Mouse (Mus musculus) mature B cell (primary cell): Measurements from ENCODE around the gene Pnmal2.

Source experiments
- in situ Hi-C: fragments of 300-500 bp; cut with MboI; formaldehyde crosslinking; loops from 2 replicates; pipeline ENCODE4 v1.14.3; 2019

Pnmal2 gene

DNA sequence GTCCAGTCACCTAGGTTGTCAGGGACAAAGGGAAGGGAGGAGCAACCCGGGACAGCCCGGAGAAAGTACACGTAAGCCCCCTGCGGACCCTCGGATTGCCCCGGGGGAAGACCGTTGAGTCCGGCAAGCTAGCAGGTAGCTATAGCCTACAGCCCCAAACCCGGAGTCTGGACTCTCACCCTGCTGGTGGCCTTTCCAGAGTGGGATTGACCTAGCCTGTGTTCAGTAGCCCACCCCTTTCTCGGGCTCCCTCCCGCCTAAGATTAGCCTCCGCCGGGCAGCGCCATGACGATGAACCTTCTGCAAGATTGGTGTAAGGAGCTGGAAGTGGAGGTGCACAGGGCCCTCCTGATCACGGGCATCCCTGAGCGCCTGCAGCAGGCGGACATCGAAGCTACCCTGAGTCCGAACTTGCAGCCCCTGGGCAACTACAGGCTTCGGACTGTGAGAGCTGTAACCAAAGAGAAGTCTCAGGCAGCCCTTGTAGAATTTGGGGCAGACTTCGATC, 380 bp downstream of the Pnmal2 start:
- in situ Hi-C loops, result no loop called here

- in situ Hi-C loops, result no loop called here
Measured at GRCm38 (mm10) chr7:16945419-16945818, 937 bp downstream of the Pnmal2 start.

- in situ Hi-C loops, result no loop called here
Measured at GRCm38 (mm10) chr7:16946441-16947348, 2.2 kb downstream of the Pnmal2 start.

DNA sequence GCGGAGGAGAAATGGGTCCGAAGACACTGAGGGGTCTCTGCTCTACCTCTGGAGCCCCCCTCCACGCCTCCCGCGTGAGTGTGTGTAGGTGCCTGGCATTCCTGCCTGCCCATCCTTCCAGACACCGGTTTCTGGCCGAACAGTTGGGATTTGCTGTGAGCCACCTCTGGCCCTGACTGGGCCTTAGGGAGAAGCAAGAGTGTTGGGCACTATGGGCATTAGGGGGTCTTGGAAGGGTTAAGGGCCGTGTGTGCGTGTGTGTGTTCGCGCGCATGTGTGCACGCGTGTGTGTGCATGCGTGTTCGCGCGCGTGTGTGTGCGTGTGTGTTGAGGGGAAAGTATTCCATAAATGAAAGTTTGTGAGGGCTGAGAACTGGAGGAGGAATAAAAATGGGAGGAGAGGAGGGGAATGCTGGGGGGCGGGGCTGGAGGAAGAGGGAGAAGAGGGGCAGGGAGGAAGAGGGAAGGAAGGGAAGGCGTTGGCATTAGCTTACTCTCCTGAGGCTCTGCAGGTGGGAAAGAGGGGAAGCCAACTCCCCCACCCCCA, 2.9 kb downstream of the Pnmal2 start:
- in situ Hi-C loops, result no loop called here

DNA sequence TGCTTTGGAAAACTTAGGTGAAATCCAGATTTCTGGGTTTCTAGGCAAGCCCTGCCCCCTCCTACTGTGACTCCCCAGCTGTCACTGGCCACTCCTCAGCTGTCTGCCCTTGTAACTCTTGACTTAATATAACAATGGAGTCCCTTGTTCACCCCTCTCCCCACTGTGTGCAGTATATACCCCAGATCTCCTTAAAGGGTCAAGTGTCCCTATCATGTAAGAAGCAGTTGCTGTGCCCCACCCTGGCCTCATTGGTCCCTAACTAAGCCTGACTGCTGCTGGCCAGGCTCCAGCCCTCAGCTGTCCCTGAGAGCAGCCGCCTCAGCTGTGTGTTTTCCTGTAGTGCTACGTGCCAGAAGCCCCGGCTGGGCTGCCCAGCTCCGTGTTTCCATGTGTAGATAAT, 3.5 kb downstream of the Pnmal2 start:
- in situ Hi-C loops, result no loop called here

- in situ Hi-C loops, result no loop called here
Measured at GRCm38 (mm10) chr7:16948923-16949458, 4.5 kb downstream of the Pnmal2 start.

DNA sequence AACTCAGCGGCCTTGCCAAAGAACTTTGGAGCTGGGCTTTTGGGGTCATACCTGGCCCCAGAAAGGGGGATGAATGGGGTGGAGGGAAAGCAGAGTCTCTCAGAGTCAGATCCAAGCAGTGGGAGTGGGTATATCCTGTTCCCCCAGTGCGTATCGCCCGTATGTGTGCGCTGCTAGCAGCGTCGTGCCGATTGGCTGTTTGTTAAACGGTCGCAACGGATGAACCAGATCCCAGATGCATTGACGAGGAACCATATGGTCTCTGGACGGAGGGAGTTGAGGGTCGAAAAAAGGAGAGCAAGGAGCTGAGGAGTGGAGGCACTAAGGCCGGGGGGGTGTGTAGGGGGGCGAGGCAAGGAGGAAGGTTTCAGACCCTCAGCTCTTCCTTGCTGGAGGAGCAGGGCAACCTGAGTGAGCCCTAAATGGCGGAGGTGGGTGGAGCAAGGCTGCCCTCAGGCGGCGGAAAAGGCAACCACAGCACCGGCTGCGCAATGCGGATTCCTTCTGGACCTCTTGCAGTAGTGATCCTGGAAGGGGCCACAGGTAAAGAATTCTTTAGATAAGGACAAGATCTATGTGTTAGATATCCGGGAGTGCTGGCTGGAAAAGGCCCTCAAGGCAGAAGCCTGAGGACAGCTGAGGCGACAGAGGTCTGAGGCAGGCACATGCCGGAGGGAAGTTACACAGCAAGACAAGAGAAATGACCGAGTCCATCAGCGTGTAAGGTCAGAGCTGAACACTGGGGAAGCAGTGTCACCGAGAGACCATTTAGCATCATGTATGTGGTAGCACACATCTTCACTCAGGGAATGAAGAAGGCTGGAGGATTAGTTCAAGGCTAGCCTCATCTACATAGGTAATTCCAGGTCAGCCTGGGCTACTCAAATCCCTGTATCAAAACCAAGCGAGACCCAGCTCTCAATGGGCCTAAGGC, 5.7 kb downstream of the Pnmal2 start:
- in situ Hi-C loops, result loop anchor here (5.0 kb wide), 1 partner anchor 52 kb away; no protein-coding TSS in a partner anchor

DNA sequence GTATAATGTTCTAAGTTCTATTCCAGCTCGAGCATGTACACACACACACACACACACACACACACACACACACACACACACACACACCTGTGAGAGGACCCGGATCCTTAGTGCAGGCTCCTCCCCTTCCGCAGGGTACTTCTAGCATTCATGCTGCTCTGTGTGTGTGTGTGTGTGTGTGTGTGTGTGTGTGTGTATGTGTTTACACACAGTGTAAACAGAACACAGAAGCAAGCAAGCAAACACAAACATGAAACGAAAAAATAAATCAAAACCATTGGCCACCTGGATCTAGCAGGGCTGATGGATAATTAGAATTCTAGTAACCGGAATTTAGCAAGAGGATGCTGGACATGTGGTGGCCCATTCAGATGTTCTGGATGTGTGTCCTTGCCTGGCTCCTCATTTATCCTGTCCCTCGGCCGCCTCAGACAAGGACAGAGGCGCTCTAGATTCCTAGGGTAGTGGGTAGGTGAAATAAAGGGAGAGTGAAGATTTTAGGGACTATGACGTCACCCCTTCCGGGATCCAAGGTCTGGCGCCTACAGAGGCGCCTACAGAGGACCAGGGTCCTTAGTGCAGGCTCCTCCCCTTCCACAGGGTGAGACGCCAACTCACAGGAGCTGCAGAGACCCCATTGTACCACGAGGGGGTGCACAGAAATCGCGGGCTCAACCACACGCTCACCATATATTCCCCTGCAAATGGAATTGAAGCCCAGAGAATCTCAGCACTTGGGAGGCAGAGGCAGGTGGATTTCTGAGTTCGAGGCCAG, 6.6 kb downstream of the Pnmal2 start:
- in situ Hi-C loops, result loop anchor here (5.0 kb wide), 1 partner anchor 51 kb away; no protein-coding TSS in a partner anchor

DNA sequence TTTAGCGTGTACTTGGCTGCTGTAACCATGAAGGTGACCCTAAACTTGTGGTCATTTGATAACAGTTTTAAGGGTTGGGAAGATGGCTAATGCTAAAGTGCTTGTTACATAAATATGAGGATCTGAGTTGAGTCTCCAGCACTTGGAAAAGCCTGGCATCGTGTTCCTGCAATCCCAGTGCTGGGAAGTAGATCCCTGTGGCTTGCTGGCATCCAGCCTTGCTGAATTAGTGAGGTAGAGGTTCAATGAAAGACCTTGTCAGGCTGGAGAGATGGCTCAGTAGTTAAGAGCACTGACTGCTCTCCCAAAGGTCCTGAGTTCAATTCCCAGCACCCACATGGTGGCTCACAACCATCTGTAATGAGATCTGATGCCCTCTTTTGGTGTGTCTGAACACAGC, 9.3 kb downstream of the Pnmal2 start:
- in situ Hi-C loops, result loop anchor here (5.0 kb wide), 1 partner anchor 49 kb away; no protein-coding TSS in a partner anchor

GRCm38 (mm10) chr7:16955712-16956111, 11.2 kb downstream of the Pnmal2 start:
- in situ Hi-C loops, result no loop called here

- in situ Hi-C loops, result no loop called here
Measured at GRCm38 (mm10) chr7:16956410-16957265, 12.2 kb downstream of the Pnmal2 start.

GRCm38 (mm10) chr7:16959539-16960187, 15.2 kb downstream of the Pnmal2 start, which contains the start of gene Pnmal1:
Gene Pnmal1 (plus strand): TSS chr7:16959679.
- in situ Hi-C loops, result no loop called here

- in situ Hi-C loops, result no loop called here
Measured at GRCm38 (mm10) chr7:16961678-16962077, 17.2 kb downstream of the Pnmal2 start.

DNA sequence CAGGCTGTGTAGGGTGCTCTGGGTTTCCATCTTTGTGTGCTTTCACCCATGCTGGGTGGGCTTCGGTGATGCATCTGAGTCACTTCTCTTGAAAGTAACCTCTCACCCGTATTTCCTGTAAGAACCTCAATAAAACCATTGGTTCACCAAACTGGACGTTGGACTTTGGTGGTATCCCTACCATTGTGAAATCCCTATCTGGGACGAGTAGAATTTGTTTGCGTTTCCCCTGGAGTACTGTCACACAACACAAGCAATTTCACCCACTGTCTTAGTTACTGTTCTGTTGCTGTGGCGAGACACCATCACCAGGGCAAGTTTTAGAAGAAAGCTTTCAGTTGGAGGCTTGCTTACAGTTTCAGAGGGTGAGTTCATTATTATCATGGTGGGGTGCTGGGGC, 23.9 kb downstream of the Pnmal2 start:
- in situ Hi-C loops, result no loop called here

DNA sequence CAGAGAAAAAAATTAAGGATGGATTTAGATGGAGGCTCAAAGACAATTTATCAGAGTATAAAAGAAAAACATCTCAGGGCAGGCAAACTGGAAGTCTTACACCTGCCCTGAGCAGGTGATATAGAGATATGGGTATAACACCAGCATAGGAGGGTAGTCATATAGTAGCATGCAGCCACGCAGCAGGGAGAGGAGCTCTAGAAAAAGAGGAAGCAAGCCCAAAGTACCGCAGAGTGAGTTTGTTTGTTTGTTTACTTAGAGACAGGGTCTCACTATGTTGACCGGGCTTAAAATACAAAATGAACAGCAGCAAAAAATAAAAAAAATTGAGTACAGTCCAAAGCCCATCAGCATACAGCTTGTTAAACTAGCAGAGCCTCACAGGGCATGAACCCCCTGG, 26.7 kb downstream of the Pnmal2 start:
- in situ Hi-C loops, result no loop called here

GRCm38 (mm10) chr7:16974018-16974417, 29.5 kb downstream of the Pnmal2 start:
- in situ Hi-C loops, result no loop called here

DNA sequence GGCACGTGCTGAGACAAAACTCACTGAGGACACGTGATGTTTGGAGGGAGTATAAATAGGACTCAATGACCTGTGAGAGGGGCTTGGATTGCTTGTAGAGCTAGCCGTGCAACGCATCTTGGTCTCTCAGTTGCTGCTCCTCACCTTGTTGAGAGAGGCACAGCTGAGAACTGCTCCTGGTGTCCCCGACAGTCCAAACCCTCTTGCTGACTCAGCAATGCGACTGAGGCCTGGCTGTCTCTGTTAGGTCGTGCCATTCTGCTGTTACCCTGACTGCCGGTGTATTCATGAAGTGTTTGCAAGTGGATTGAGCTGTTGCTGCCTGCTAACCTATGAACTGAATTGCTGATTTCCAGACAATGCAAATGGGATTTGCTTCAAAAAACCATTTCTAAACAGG, 31.8 kb downstream of the Pnmal2 start:
- in situ Hi-C loops, result no loop called here

GRCm38 (mm10) chr7:16978173-16978572, 33.7 kb downstream of the Pnmal2 start:
- in situ Hi-C loops, result no loop called here

DNA sequence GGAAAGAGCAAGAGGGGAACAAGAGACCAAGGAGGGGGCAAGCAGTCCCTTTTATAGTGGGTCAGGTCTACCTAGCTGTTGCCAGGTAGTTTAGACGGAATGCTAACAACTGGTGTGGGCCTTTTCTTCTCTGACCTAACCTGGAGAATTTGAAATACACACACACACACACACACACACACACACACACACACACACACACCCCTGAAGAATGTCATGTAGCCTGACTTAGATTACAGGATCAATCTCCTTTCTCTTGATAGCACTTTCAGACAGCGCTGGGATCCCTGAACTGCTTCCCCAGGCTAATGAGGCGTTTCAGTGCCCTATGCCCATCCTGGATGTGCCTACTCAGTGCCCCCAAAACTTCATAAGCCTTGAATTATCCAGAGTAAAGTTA, 34.1 kb downstream of the Pnmal2 start:
- in situ Hi-C loops, result no loop called here
